Mouse (Mus musculus) forebrain, embryonic 10.5 days (tissue): Measurements from ENCODE around the gene Acvr1b. TPM values are rescaled to one million over a fixed set of nuclear protein-coding genes. Genes with fewer than 3 reads are reported as not detected.

Source experiments
- DNase-seq: peaks from one replicate; pipeline ENCODE4 v3.0.0-alpha.2; 2017; ENCODE audit warnings: low spot score; ENCODE audit errors: extremely low spot score
- H3K27ac ChIP-seq: fragments of 300-500 bp; sonication (generic); 2 replicates; pipeline ENCODE4 v1.5.1; 2016; ENCODE audit warnings: mild to moderate bottlenecking
- H3K27me3 ChIP-seq: fragments of 300-500 bp; sonication (generic); 2 replicates; pipeline ENCODE4 v1.6.1; 2016; ENCODE audit warnings: mild to moderate bottlenecking; ENCODE audit not compliant: poor library complexity, severe bottlenecking
- H3K36me3 ChIP-seq: fragments of 300-500 bp; sonication (generic); replicated peaks from 2 replicates; pipeline ENCODE4 v1.6.1; 2016; ENCODE audit warnings: mild to moderate bottlenecking, moderate library complexity
- H3K4me1 ChIP-seq: fragments of 300-500 bp; sonication (generic); 2 replicates; pipeline ENCODE4 v1.6.1; 2016
- H3K4me3 ChIP-seq: fragments of 300-500 bp; sonication (generic); 2 replicates; pipeline ENCODE4 v1.5.1; 2016; ENCODE audit warnings: mild to moderate bottlenecking, moderate library complexity
- H3K9me3 ChIP-seq: fragments of 300-500 bp; sonication (generic); 2 replicates; pipeline ENCODE4 v1.6.1; 2016; ENCODE audit warnings: mild to moderate bottlenecking, moderate library complexity
- WGBS: fragments of 180-500 bp; shearing (Covaris S2); methylation state at CpG from one replicate; pipeline ENCODE4 v1.1.7; 2016; 5-methylcytosine and 5-hydroxymethylcytosine counted together
- microRNA-seq: library from miRNA; unstranded; fragments of <30 nt; microRNA quantifications from one replicate; pipeline ENCODE4, GENCODE M21; 2017
- polyA plus RNA-seq: library from polyadenylated mRNA; unstranded; fragments of >200 nt; fragmentation: Nextera tagmentation; extraction: Ambion mirVana; gene quantifications from 2 replicates; pipeline ENCODE4 v1.2.1, GENCODE M21; 2016

The Acvr1b gene
- polyA plus RNA-seq, 1 experiment from 2014 or later, result 5.8 TPM

- Histone ChIP-seq H3K4me1 (peaks cover 41% of the 10 kb centered on the region), H3K4me3 (no peak overlapping the region), H3K36me3 (0 out of 2 replicates have a peak, but pooled peaks cover 4% of the 10 kb centered on the region), H3K9me3 (no peaks in the 10 kb centered on the region), H3K27ac (no peak overlapping the region), H3K27me3 (peaks cover 34% of the 10 kb centered on the region)
- no peak for DNase-seq
- WGBS, result 89% methylated on average over 7 of the region's 7 CpGs
These were observed 82.1 kb downstream of the Acvr1b start for GRCm38 (mm10) chr15:101255842-101256462.

- Histone ChIP-seq H3K4me1 (peaks cover 45% of the 10 kb centered on the region), H3K4me3 (no peak overlapping the region), H3K27ac (0 out of 2 replicates have a peak overlapping the region, but pooled peaks have one; percentile 44), H3K36me3 (0 out of 2 replicates have a peak, but pooled peaks cover 4% of the 10 kb centered on the region), H3K9me3 (no peaks in the 10 kb centered on the region), H3K27me3 (peaks cover 34% of the 10 kb centered on the region)
- DNase-seq, result no peak
- WGBS, result 82% methylated on average over 14 of the region's 14 CpGs
These were observed 82.8 kb downstream of the Acvr1b start for GRCm38 (mm10) chr15:101256463-101257206.

GRCm38 (mm10) chr15:101258420-101258819 is 84.6 kb downstream of the Acvr1b start:
- no peak overlapping the region for H3K4me3 ChIP-seq
- 88% methylated on average over 11 of the region's 11 CpGs for WGBS
- peaks cover 18% of the 10 kb centered on the region for H3K27me3 ChIP-seq
- DNase-seq, result no peak
- H3K9me3 ChIP-seq, result no peaks in the 10 kb centered on the region
- 0 out of 2 replicates have a peak, but pooled peaks cover 4% of the 10 kb centered on the region for H3K36me3 ChIP-seq
- H3K4me1 ChIP-seq, result peaks cover 53% of the 10 kb centered on the region
- H3K27ac ChIP-seq, result no peak overlapping the region

GRCm38 (mm10) chr15:101259922-101260321 is 86.1 kb downstream of the Acvr1b start:
- DNase-seq, result no peak
- WGBS, result 87% methylated on average over 3 of the region's 3 CpGs
- H3K4me3 ChIP-seq, result no peak overlapping the region

GRCm38 (mm10) chr15:101260387-101260786 is 86.5 kb downstream of the Acvr1b start:
- Histone ChIP-seq H3K9me3 (no peaks in the 10 kb centered on the region), H3K27ac (no peak overlapping the region), H3K4me3 (no peak overlapping the region), H3K27me3 (peaks cover 23% of the 10 kb centered on the region), H3K36me3 (0 out of 2 replicates have a peak, but pooled peaks cover 4% of the 10 kb centered on the region), H3K4me1 (peaks cover 38% of the 10 kb centered on the region)
- WGBS, result 77% methylated on average over 10 of the region's 10 CpGs
- DNase-seq, result no peak

More at GRCm38 (mm10) chr15:101259922-101260321, 86.1 kb downstream of the Acvr1b start:
- no peaks in the 10 kb centered on the region for H3K9me3 ChIP-seq
- H3K27ac ChIP-seq, result no peak overlapping the region
- H3K36me3 ChIP-seq, result 0 out of 2 replicates have a peak, but pooled peaks cover 4% of the 10 kb centered on the region
- H3K4me1 ChIP-seq, result peaks cover 39% of the 10 kb centered on the region
- peaks cover 19% of the 10 kb centered on the region for H3K27me3 ChIP-seq

- DNase-seq, result no peak
- H3K27ac ChIP-seq, result peak overlapping the region; percentile 68
These were observed 87.2 kb downstream of the Acvr1b start for GRCm38 (mm10) chr15:101260874-101261622.

GRCm38 (mm10) chr15:101262502-101262901 is 88.6 kb downstream of the Acvr1b start:
- 64% methylated on average over 5 of the region's 5 CpGs for WGBS
- Histone ChIP-seq H3K27me3 (peaks cover 37% of the 10 kb centered on the region), H3K27ac (peak overlapping the region; percentile 2; the same call in 1 of the 2 replicates), H3K9me3 (no peaks in the 10 kb centered on the region), H3K36me3 (0 out of 2 replicates have a peak, but pooled peaks cover 4% of the 10 kb centered on the region), H3K4me3 (no peak overlapping the region), H3K4me1 (peaks cover 44% of the 10 kb centered on the region)
- DNase-seq, result no peak

More at GRCm38 (mm10) chr15:101260874-101261622, 87.2 kb downstream of the Acvr1b start:
- H3K9me3 ChIP-seq, result no peaks in the 10 kb centered on the region
- 64% methylated on average over 13 of the region's 13 CpGs for WGBS
- H3K4me1 ChIP-seq, result peaks cover 41% of the 10 kb centered on the region
- 0 out of 2 replicates have a peak, but pooled peaks cover 4% of the 10 kb centered on the region for H3K36me3 ChIP-seq
- peaks cover 30% of the 10 kb centered on the region for H3K27me3 ChIP-seq
- no peak overlapping the region for H3K4me3 ChIP-seq

Small RNA genes within 50 kb of the gene (microRNA-seq; reads per million reads assigned to microRNA genes)
- gene Mir6962, result 1.2 reads per million

Other genes with a start within 250 kb of the Acvr1b start
- gene Gm47841, start 126.7 kb upstream of the Acvr1b start, polyA plus RNA-seq, result not detected in 2 replicates
- gene Fignl2, start 95.5 kb upstream of the Acvr1b start, polyA plus RNA-seq, result 0.80 and 0.82 TPM in 2 replicates
- gene Ankrd33, start 58.3 kb upstream of the Acvr1b start, polyA plus RNA-seq, result not detected in 2 replicates
- 8.0 and 8.1 TPM in 2 replicates for gene Acvrl1, start 45.5 kb upstream of the Acvr1b start, polyA plus RNA-seq
- gene Grasp, start 50.1 kb downstream of the Acvr1b start, polyA plus RNA-seq, result 2.6 and 4.1 TPM in 2 replicates
- gene Nr4a1, start 80.2 kb downstream of the Acvr1b start, polyA plus RNA-seq, result 3.7 and 5.2 TPM in 2 replicates
- 77.2 and 77.8 TPM in 2 replicates for gene Atg101, start 110.2 kb downstream of the Acvr1b start, polyA plus RNA-seq
- gene 6030408B16Rik, start 119.1 kb downstream of the Acvr1b start, polyA plus RNA-seq, result 0.07 and 0.27 TPM in 2 replicates
- gene Krt80, start 196.1 kb downstream of the Acvr1b start, polyA plus RNA-seq, result 0.07 TPM in 1 of 2 replicates, not detected in the other
- gene Krt7, start 237.0 kb downstream of the Acvr1b start, polyA plus RNA-seq, result 12.2 and 12.4 TPM in 2 replicates